Mouse (Mus musculus) ES-Bruce4 (cell line): Measurements from ENCODE around the gene Szrd1. TPM values are rescaled to one million over a fixed set of nuclear protein-coding genes. Genes with fewer than 3 reads are reported as not detected.

ENCODE experiments used
- H3K27ac ChIP-seq: 2 replicates; pipeline ENCODE4 v1.5.1; 2012; ENCODE audit warnings: low read length, inconsistent platforms; ENCODE audit not compliant: insufficient read depth
- H3K27me3 ChIP-seq: 2 replicates; pipeline ENCODE4 v1.6.1; 2012; ENCODE audit warnings: mild to moderate bottlenecking, low read length, inconsistent platforms; ENCODE audit not compliant: control insufficient read depth, poor library complexity, insufficient read depth, severe bottlenecking
- H3K36me3 ChIP-seq: 2 replicates; pipeline ENCODE4 v1.6.1; 2012; ENCODE audit warnings: inconsistent platforms, mild to moderate bottlenecking, low read length, moderate library complexity; ENCODE audit not compliant: control insufficient read depth, poor library complexity, insufficient read depth, severe bottlenecking
- H3K4me1 ChIP-seq: one replicate; pipeline ENCODE4 v1.8.1; 2011; ENCODE audit warnings: low read length; ENCODE audit not compliant: control insufficient read depth, insufficient read depth
- H3K4me3 ChIP-seq: 2 replicates; pipeline ENCODE4 v1.5.1; 2011; ENCODE audit warnings: low read depth, mild to moderate bottlenecking, low read length
- H3K9ac ChIP-seq: 2 replicates; pipeline ENCODE4 v1.6.1; 2012; ENCODE audit warnings: low read depth, mild to moderate bottlenecking, inconsistent platforms; ENCODE audit not compliant: poor library complexity, severe bottlenecking
- H3K9me3 ChIP-seq: replicated peaks from 2 replicates; pipeline ENCODE4 v1.6.1; 2012; ENCODE audit warnings: mild to moderate bottlenecking, low read length, inconsistent platforms; ENCODE audit not compliant: control insufficient read depth, poor library complexity, insufficient read depth, severe bottlenecking
- CTCF ChIP-seq: IDR thresholded peaks from one replicate; pipeline ENCODE4 v1.8.1; 2011; ENCODE audit warnings: low read depth, low read length
- EP300 ChIP-seq: IDR thresholded peaks from 2 replicates; pipeline ENCODE4 v1.6.1; 2011; ENCODE audit warnings: low read depth, low read length; ENCODE audit not compliant: insufficient read depth
- POLR2A ChIP-seq: IDR thresholded peaks from one replicate; pipeline ENCODE4 v1.8.1; 2011; ENCODE audit warnings: low read length; ENCODE audit not compliant: insufficient read depth
- polyA plus RNA-seq: library from polyadenylated mRNA; stranded (reverse); fragments of >200 nt; gene quantifications from 2 replicates; pipeline ENCODE4 v1.2.4, GENCODE M21; 2011; ENCODE audit warnings: low read depth; ENCODE audit not compliant: missing spikeins, insufficient read depth, insufficient read length

The Szrd1 gene
- polyA plus RNA-seq, 1 experiment = 122 TPM

- Histone ChIP-seq H3K4me3 (no peak overlapping the region), H3K9ac (no peak overlapping the region), H3K36me3 (no peaks in the 10 kb centered on the region), H3K4me1 (peaks cover 14% of the 10 kb centered on the region), H3K27me3 (no peaks in the 10 kb centered on the region), H3K9me3 (no peaks in the 10 kb centered on the region), H3K27ac (peak overlapping the region; percentile 21; the same call in 1 of the 2 replicates)
- TF ChIP-seq EP300 = no peak
- TF ChIP-seq CTCF = no peak
- TF ChIP-seq POLR2A = no peak
Measured at GRCm38 (mm10) chr4:141158609-141159008, 19.0 kb upstream of the Szrd1 start.

GRCm38 (mm10) chr4:141157485-141157884, 17.9 kb upstream of the Szrd1 start:
- Histone ChIP-seq H3K9ac (no peak overlapping the region), H3K4me3 (no peak overlapping the region), H3K9me3 (no peaks in the 10 kb centered on the region), H3K27ac (no peak overlapping the region), H3K4me1 (peaks cover 12% of the 10 kb centered on the region), H3K27me3 (no peaks in the 10 kb centered on the region), H3K36me3 (no peaks in the 10 kb centered on the region)
- no peak for TF ChIP-seq EP300
- TF ChIP-seq CTCF = no peak
- no peak for TF ChIP-seq POLR2A

GRCm38 (mm10) chr4:141149116-141149515, 9.5 kb upstream of the Szrd1 start:
- no peaks in the 10 kb centered on the region; the same call in 1 of the 2 replicates for H3K36me3 ChIP-seq
- H3K27me3 ChIP-seq = no peaks in the 10 kb centered on the region
- H3K4me1 ChIP-seq = no peaks in the 10 kb centered on the region
- H3K27ac ChIP-seq = no peak overlapping the region
- H3K4me3 ChIP-seq = no peak overlapping the region
- H3K9me3 ChIP-seq = no peaks in the 10 kb centered on the region
- TF ChIP-seq CTCF (no peak), EP300 (no peak), POLR2A (no peak)
- H3K9ac ChIP-seq = peak overlapping the region; percentile 90

GRCm38 (mm10) chr4:141148009-141148801, 8.6 kb upstream of the Szrd1 start:
- no peaks in the 10 kb centered on the region for H3K4me1 ChIP-seq
- no peak overlapping the region for H3K27ac ChIP-seq
- no peaks in the 10 kb centered on the region for H3K27me3 ChIP-seq
- peak overlapping the region; percentile 88 for H3K4me3 ChIP-seq
- H3K9ac ChIP-seq = peak overlapping the region; percentile 90
- no peak for TF ChIP-seq POLR2A
- no peak for TF ChIP-seq EP300
- no peak for TF ChIP-seq CTCF
- H3K36me3 ChIP-seq = no peaks in the 10 kb centered on the region; the same call in 1 of the 2 replicates
- no peaks in the 10 kb centered on the region for H3K9me3 ChIP-seq

- peak; percentile 15 for TF ChIP-seq POLR2A
- TF ChIP-seq CTCF = peak; percentile 53
- TF ChIP-seq EP300 = no peak
- no peaks in the 10 kb centered on the region for H3K27me3 ChIP-seq
- peak within 1 kb of the TSS; percentile 69 for H3K27ac ChIP-seq
- H3K36me3 ChIP-seq = no peaks in the 10 kb centered on the region; the same call in 1 of the 2 replicates
- peak within 1 kb of the TSS; percentile 96 for H3K4me3 ChIP-seq
- no peaks in the 10 kb centered on the region for H3K9me3 ChIP-seq
- no peaks in the 10 kb centered on the region for H3K4me1 ChIP-seq
- H3K9ac ChIP-seq = peak within 1 kb of the TSS; percentile 90
Measured at GRCm38 (mm10) chr4:141147112-141148008, 7.8 kb upstream of the Szrd1 start, which contains the start of gene Fbxo42. Fbxo42 (plus strand) TSS chr4:141147913.
